Mouse (Mus musculus) T-helper 2 cell (primary cell): ENCODE data around the gene Map1b.

Source experiments
- in situ Hi-C: fragments of 300-600 bp; cut with MboI, MseI; formaldehyde crosslinking; loops from one replicate; pipeline ENCODE4 v1.15.1; 2025; ENCODE audit warnings: high pct_unique_total_duplicates

Map1b gene

DNA sequence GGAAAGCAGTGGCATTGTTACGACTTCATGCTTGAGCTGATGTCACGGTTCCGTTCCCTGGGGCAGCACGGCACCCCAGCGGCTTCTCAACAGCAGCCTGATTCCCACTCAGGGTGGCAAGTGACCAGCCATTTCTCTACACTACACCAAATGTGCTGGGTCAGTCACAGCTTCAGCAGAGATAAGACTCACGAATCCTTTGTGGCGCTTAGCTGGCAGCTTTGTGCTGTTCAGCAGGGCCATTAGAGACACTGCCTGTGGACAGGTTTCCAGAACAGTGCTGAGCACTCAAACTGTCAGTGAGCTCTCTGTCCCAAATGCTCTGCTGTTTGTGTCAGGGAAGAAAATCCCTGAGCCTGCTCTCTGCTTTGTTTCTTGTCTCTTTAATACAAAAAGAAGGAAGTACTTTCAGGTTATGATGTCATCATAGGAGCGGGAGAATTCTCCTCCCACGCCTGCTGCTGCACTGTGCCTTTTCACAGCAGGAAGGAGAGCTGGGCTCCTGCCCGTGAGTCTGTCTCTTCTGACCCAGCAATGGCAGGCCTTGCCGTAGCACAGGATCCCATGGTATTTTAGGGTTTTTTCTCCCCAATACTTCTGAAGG lies 103.8 kb downstream of the Map1b start:
- in situ Hi-C loops = no loop called here

GRCm38 (mm10) chr13:99411761-99412160 lies 104.6 kb downstream of the Map1b start:
- in situ Hi-C loops = no loop called here

DNA sequence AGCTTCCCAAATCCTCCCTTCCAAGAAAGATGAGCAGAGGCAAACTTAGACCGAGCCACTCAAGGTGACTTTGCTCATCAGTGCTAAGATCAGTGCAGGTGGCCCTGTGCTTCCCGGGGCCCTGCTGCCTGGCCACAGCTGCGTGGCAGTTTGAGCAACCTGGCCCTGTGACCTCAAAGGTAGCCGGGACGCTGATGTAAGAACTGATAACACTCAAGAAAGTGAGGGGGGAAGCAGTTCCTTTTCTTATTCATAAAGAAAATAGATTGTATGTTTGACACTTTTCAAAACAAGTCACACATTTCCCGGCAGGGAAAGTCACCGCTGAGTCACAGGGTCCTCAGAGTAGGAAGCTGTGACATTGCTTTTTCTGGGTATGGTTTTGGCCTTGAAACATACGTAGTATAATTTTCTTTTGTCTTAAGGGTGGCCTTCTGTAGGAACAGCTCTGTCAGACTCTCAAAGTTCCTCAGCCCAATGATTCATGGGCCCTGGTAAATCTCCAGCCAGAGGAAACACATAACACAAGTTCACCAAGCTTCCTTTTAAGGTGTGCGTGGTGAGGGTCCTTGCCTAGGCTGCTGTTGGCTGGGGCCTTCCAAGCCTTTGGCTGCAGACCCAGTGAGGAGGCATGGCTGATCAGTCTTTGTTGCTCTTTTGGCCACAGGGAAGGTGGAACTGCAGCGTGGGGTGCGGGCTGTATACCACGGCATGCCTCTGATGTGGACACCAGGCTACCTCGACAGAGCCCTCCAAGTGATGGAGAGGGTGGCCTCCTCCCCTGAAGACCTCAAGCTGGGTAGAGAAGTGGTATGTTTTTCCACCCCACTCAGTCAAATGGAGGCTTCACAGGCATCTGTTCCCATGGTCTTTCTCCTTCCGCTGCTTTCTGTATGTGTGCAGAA lies 105.5 kb downstream of the Map1b start:
- in situ Hi-C loops = no loop called here

DNA sequence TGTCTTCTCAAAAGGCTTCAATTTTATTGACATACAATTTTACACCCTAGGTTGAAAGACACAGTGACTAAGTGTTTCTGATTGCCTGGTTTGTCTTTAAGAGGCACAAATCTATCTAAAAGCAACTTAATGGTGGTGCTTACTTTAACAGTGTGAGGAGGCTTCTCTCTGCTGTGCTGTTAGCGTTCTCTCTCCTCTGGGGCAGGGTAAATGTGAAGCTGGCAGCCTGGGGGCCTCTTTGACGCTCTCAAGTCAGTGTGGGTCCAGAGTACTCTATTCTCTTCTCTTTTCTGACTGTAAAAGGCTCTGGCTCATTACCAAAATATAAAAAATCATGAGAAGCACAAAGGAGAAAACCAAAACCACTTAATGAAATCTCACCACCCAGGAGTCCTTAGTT lies 107.1 kb downstream of the Map1b start:
- in situ Hi-C loops = no loop called here

GRCm38 (mm10) chr13:99399373-99399772 lies 117.0 kb downstream of the Map1b start:
- in situ Hi-C loops = loop anchor here (5.0 kb wide), 1 partner anchor 108 kb away; no protein-coding TSS in a partner anchor

DNA sequence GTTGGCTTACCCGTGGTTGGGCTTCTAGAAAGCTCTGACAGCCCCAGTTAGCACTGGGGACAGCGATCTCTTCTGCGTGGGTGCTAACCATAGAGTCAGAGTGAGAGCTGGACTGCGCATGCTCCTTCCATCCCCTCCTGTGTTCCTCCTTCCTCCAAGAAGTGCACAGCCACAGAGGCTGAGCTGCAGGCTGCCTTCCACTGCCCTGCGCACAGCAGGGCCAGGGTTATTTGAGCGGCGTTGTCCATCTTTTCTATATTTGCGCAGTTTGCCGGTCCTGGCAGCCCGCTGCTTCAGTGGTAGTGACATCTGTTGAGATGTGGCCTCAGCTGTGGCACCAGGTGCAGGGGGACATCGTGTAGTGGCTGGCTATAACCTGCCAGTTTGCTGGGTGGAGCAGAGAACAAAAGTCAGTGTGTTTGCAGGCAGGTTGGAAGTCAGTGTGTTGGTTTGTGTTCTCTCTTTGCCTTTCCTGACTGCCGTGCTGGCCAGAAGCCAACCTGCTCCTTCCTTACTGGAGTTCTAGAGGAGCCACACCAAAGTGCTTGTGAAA lies 118.1 kb downstream of the Map1b start:
- in situ Hi-C loops = loop anchor here (5.0 kb wide), 1 partner anchor 109 kb away; no protein-coding TSS in a partner anchor

GRCm38 (mm10) chr13:99397228-99397627 lies 119.1 kb downstream of the Map1b start:
- in situ Hi-C loops = loop anchor here (5.0 kb wide), 1 partner anchor 110 kb away; no protein-coding TSS in a partner anchor

DNA sequence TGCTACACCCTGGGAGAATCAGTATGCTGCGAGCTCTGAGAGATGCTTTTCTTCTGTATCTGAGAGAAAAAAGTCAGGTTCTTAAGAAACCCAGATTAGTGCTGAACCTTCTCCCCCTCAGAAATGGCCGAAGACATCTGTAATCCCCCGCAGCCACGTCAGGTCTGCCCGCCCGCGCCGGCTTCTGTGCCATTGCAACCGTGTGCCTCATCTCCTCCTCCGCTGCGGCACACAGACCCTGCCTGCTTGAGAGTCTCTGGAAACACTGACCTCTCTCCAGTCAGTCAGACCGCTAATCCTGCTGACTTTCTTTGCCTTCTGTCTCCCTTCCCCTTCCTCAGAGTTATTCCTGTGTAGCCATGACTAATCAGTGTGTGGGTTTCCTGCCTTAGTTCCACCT lies 120.8 kb downstream of the Map1b start:
- in situ Hi-C loops = loop anchor here (5.0 kb wide), 1 partner anchor 112 kb away; no protein-coding TSS in a partner anchor

GRCm38 (mm10) chr13:99394694-99395093 lies 121.6 kb downstream of the Map1b start:
- in situ Hi-C loops = loop anchor here (5.0 kb wide), 1 partner anchor 113 kb away; no protein-coding TSS in a partner anchor

GRCm38 (mm10) chr13:99393128-99393527 lies 123.2 kb downstream of the Map1b start:
- in situ Hi-C loops = no loop called here

GRCm38 (mm10) chr13:99391417-99391816 lies 124.9 kb downstream of the Map1b start:
- in situ Hi-C loops = no loop called here

GRCm38 (mm10) chr13:99387901-99388811 lies 128.2 kb downstream of the Map1b start:
- in situ Hi-C loops = no loop called here

DNA sequence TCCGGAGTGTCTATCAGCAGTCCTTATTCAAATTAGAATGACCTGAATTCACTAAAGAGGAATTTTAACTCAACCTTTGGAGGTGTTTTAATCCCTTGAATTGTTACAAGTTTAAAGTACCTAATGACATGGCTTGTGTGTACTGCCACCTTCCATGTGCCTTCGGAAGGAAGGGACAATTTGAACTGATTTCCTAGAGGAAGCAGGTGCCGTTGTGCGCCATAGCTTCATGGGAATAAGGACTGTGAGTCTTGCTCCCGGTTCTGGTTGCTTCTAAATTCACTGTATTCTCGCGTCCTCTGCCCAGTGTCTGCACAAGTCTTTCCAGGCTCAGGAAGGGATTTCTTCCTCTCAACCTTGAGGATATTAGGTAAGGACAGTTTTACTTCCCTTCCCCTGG lies 130.0 kb downstream of the Map1b start:
- in situ Hi-C loops = no loop called here

DNA sequence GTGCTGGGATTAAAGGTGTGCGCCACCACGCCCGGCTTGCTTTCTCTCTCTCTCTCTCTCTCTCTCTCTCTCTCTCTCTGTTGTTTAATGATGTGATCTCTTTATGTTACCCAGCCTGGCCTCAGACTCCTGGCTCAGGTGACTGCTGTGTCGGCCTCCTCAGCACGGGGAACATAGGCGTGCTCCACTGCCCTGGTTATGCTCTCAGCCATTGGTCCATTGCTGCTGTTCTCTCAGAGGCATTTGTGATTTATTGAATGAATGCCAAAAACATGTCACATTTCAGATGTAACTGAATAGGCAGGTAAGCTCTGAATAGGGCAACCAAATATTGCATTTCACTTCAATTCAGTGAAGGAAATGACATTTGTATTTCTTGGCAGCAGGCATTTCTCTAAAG lies 130.4 kb downstream of the Map1b start:
- in situ Hi-C loops = no loop called here

- in situ Hi-C loops = no loop called here
These were observed 131.7 kb downstream of the Map1b start for GRCm38 (mm10) chr13:99384555-99385203.

- in situ Hi-C loops = no loop called here
These were observed 134.0 kb downstream of the Map1b start for GRCm38 (mm10) chr13:99382373-99382772.

DNA sequence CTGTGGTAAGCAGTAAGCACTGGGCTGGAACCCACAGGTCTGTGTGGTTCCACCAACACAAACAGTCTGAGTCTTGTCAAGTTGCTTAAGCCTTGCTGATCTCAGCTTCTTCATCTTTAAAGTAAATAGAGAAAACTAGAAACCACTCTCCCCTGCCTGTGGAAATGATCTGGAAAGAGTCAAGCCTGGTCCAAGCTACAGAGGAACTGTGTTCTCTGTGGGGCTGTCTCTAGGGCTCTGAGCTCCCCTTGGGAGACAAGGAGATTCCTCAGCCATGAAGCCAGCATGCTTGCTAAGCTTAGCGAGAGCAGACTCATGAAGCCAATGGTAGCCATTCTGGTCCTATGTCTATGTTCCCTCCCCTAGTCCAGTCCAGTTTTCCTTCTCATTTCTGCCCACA lies 138.1 kb downstream of the Map1b start:
- in situ Hi-C loops = no loop called here

DNA sequence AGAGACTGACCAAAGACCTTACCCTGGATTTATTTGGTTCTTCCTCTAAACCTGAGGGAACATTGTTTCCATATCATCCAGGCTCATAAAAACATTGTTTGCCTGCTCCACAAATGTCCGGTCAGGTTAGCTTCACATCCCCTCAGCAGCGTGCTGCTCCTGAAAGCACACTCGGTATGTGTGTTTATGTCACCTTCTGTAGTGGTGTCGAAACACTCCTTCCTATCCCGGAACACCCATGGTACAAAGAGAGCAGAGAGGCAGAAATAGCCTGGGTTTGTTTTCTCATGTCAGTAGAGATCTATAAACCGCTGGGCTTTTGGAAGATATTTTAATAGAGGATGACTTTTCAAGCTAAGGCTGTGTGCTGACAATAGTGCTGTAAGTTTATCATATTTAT lies 139.3 kb downstream of the Map1b start:
- in situ Hi-C loops = no loop called here

DNA sequence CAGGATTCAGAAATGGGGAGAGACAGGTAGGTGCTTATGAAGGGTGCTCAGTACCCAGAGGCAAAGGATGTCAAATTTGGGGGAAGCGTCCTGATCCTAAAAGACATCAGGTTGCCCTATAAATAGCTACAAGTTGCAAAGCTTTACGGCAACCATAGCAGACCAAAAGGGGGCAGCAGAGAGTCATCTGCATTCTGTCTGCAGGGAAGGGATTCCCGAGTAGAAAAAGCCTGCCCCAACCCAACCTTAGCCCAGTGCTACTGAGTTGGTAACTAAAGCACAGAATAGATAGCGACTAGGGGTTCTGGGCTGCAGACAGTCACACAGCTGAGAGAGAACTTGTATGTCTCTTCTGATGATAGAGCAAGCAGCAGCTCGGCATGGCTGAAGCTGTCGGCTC lies 140.8 kb downstream of the Map1b start:
- in situ Hi-C loops = no loop called here

DNA sequence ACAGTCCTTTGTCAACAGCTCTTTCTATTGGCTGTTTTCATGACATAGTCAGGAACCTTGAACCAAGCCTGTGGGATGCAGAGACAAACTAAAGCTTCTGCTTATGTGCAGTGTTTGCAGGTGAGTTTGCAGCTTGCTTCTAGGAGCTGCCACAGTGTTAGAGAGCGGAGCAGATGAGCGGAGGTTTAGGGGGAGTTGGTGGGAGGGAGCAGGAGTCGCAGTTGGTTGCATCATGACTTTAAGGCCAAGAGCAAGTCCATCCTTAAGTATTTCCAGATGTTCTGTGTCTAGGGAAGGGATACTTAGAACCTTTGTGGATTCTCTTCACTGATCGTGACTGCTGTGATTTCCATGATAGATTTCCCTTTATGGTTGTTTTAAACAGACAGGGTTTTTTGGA lies 142.1 kb downstream of the Map1b start:
- in situ Hi-C loops = no loop called here

DNA sequence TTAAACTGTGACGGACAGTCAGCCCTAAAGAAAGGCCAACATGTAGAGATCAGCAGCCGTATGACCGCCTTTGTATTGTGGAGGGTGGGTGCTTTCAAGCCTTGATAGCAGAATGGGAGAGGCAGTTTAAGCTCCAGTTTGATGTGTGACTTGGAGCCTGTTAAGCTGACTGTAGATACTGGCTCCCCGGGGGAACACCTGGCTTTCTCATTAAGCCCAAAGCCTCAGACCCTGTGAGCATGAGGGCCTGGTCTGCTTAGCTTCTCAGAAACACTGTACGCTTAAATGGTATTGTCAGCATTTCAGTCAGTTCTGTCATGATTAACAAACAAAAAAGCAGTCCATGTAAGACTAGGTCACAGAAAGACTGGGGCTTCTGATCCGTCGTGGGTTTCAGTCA lies 142.7 kb downstream of the Map1b start:
- in situ Hi-C loops = no loop called here
